Mouse (Mus musculus) E14TG2a.4 (cell line): ENCODE results near the gene Prickle2.

Source experiments
- CTCF ChIP-seq: conservative IDR thresholded peaks from 2 replicates; pipeline ENCODE4 v1.5.1; 2014; ENCODE audit warnings: low read length
- NANOG ChIP-seq: IDR thresholded peaks from 2 replicates; pipeline ENCODE4 v1.6.1; 2014; ENCODE audit warnings: borderline replicate concordance, low read length, mixed read lengths
- POU5F1 ChIP-seq: IDR thresholded peaks from 2 replicates; pipeline ENCODE4 v1.6.1; 2014; ENCODE audit warnings: low read length, borderline replicate concordance

DNA sequence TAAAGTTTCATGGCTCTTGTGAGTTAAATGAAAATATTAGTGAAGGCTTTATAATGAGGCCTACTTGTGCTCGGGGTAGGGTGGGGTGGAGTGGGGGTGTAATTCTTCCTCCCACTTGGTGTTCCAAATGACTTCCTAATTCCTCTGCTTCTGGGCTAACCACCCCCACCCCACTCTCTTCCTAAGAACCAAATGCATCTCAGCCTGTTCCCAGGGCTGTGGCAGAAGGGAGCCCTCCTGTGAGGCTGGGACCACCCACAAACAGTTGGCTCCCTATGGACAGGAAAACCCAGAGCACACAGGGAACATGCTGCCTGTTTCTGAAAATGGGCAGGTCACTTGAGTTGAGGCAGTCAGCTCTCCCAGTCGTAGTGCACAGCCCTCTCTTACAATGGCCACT lies 100.8 kb downstream of the Prickle2 start:
- TF ChIP-seq CTCF = no peak
- no peak for TF ChIP-seq POU5F1
- TF ChIP-seq NANOG = no peak
